Mouse (Mus musculus): ENCODE measurements at regions not wholly inside any gene's neighbourhood (a gene's known extent, or its start where the extent isn't known, plus 50 kb on each side); places are given as distances from the start of the nearest gene placed in this dataset.

GRCm38 (mm10) chr13:37158831-37159522, 108.9 kb upstream of the F13a1 start:
- TF ChIP-seq CTCF (IDR thresholded peaks at IDR 0.05; ENCODE audit: extremely low read depth, insufficient read depth, insufficient read length, insufficient replicate concordance) (no peak), POLR2A (IDR thresholded peaks at IDR 0.05; ENCODE audit: low read depth, low read length) (no peak)
